Mouse (Mus musculus): ENCODE results near the gene Abhd17b. TPM values are rescaled to one million over a fixed set of nuclear protein-coding genes. Genes with fewer than 3 reads are reported as not detected.
"Not testable (repeated sequence)": the region's sequence is repeated elsewhere in the genome, so short reads cannot be mapped to it uniquely, and the experiment has no call there.

Gene Abhd17b
- polyA plus RNA-seq, 1 experiment from 2014 or later: 7.0 TPM

- not testable (repeated sequence) for ATAC-seq (ENCODE audit: low read depth); H3K9me3 ChIP-seq (replicated peaks)
- WGBS (ENCODE audit: insufficient replicate concordance): 55% methylated on average over 7 of the region's 11 CpGs
Observed at GRCm38 (mm10) chr19:21628440-21628839, 24.5 kb upstream of the Abhd17b start.

GRCm38 (mm10) chr19:21629030-21629429, 24.0 kb upstream of the Abhd17b start:
- no peaks in the 10 kb centered on the region for H3K36me3 ChIP-seq
- no peak overlapping the region for H3K4me2 ChIP-seq
- 82% methylated on average over 1 of the region's 1 CpGs for WGBS (ENCODE audit: insufficient replicate concordance)
- DNase-seq: no peak
- no peaks in the 10 kb centered on the region for H3K9me3 ChIP-seq (replicated peaks)
- no peak overlapping the region for H3K27ac ChIP-seq
- no peaks in the 10 kb centered on the region for H3K27me3 ChIP-seq
- no peak for ATAC-seq (ENCODE audit: low read depth)
- no peak overlapping the region for H3K4me3 ChIP-seq (replicated peaks)
- peaks cover 10% of the 10 kb centered on the region for H3K4me1 ChIP-seq (replicated peaks)
- H3K9ac ChIP-seq: no peak overlapping the region

More at GRCm38 (mm10) chr19:21628440-21628839, 24.5 kb upstream of the Abhd17b start:
- H3K4me1 ChIP-seq (replicated peaks): peaks cover 14% of the 10 kb centered on the region
- not testable (repeated sequence) for H3K27ac ChIP-seq; H3K4me3 ChIP-seq (replicated peaks); DNase-seq; H3K9ac ChIP-seq; H3K4me2 ChIP-seq; H3K27me3 ChIP-seq; H3K36me3 ChIP-seq

GRCm38 (mm10) chr19:21629501-21629900, 23.5 kb upstream of the Abhd17b start:
- Histone ChIP-seq H3K27me3 (no peaks in the 10 kb centered on the region), H3K36me3 (no peaks in the 10 kb centered on the region), H3K9me3 (replicated peaks) (no peaks in the 10 kb centered on the region), H3K27ac (no peak overlapping the region), H3K4me3 (replicated peaks) (no peak overlapping the region), H3K4me2 (no peak overlapping the region), H3K9ac (no peak overlapping the region), H3K4me1 (replicated peaks) (peaks cover 10% of the 10 kb centered on the region)
- DNase-seq: no peak
- no peak for ATAC-seq (ENCODE audit: low read depth)
- 25% methylated on average over 1 of the region's 1 CpGs for WGBS (ENCODE audit: insufficient replicate concordance)

GRCm38 (mm10) chr19:21630656-21631331, 22.2 kb upstream of the Abhd17b start:
- DNase-seq (no peak), ATAC-seq (ENCODE audit: low read depth) (no peak)
- 35% methylated on average over 14 of the region's 14 CpGs for WGBS (ENCODE audit: insufficient replicate concordance)
- Histone ChIP-seq H3K27me3 (no peaks in the 10 kb centered on the region), H3K9ac (no peak overlapping the region), H3K9me3 (replicated peaks) (no peaks in the 10 kb centered on the region), H3K27ac (no peak overlapping the region), H3K4me2 (no peak overlapping the region), H3K4me3 (replicated peaks) (no peak overlapping the region), H3K36me3 (no peaks in the 10 kb centered on the region), H3K4me1 (replicated peaks) (peaks cover 10% of the 10 kb centered on the region)

- ATAC-seq (ENCODE audit: low read depth): no peak
- WGBS (ENCODE audit: insufficient replicate concordance): 67% methylated on average over 2 of the region's 2 CpGs
Observed at GRCm38 (mm10) chr19:21635406-21635805, 17.6 kb upstream of the Abhd17b start.

GRCm38 (mm10) chr19:21636907-21637306, 16.1 kb upstream of the Abhd17b start:
- Histone ChIP-seq H3K27ac (no peak overlapping the region), H3K9me3 (replicated peaks) (no peaks in the 10 kb centered on the region), H3K27me3 (no peaks in the 10 kb centered on the region), H3K4me2 (no peak overlapping the region), H3K4me1 (replicated peaks) (no peaks in the 10 kb centered on the region), H3K4me3 (replicated peaks) (no peak overlapping the region), H3K9ac (no peak overlapping the region), H3K36me3 (no peaks in the 10 kb centered on the region)
- no peak for DNase-seq
- no peak for ATAC-seq (ENCODE audit: low read depth)
- 57% methylated on average over 3 of the region's 3 CpGs for WGBS (ENCODE audit: insufficient replicate concordance)

More at GRCm38 (mm10) chr19:21635406-21635805, 17.6 kb upstream of the Abhd17b start:
- no peak for DNase-seq
- no peak overlapping the region for H3K27ac ChIP-seq
- H3K36me3 ChIP-seq: no peaks in the 10 kb centered on the region
- H3K27me3 ChIP-seq: no peaks in the 10 kb centered on the region
- H3K4me2 ChIP-seq: no peak overlapping the region
- H3K4me3 ChIP-seq (replicated peaks): no peak overlapping the region
- no peak overlapping the region for H3K9ac ChIP-seq
- no peaks in the 10 kb centered on the region for H3K9me3 ChIP-seq (replicated peaks)
- peaks cover 8% of the 10 kb centered on the region for H3K4me1 ChIP-seq (replicated peaks)

GRCm38 (mm10) chr19:21637672-21638071, 15.3 kb upstream of the Abhd17b start:
- 69% methylated on average over 7 of the region's 7 CpGs for WGBS (ENCODE audit: insufficient replicate concordance)

GRCm38 (mm10) chr19:21643935-21644334, 9.1 kb upstream of the Abhd17b start:
- no peak overlapping the region for H3K4me2 ChIP-seq
- H3K4me3 ChIP-seq (replicated peaks): no peak overlapping the region
- no peak for DNase-seq
- H3K27ac ChIP-seq: no peak overlapping the region
- no peak overlapping the region for H3K9ac ChIP-seq
- H3K27me3 ChIP-seq: no peaks in the 10 kb centered on the region
- 55% methylated on average over 1 of the region's 1 CpGs for WGBS (ENCODE audit: insufficient replicate concordance)
- ATAC-seq (ENCODE audit: low read depth): no peak
- no peaks in the 10 kb centered on the region for H3K9me3 ChIP-seq (replicated peaks)
- H3K36me3 ChIP-seq: no peaks in the 10 kb centered on the region
- H3K4me1 ChIP-seq (replicated peaks): peaks cover 21% of the 10 kb centered on the region

More at GRCm38 (mm10) chr19:21637672-21638071, 15.3 kb upstream of the Abhd17b start:
- ATAC-seq (ENCODE audit: low read depth) (no peak), DNase-seq (no peak)
- Histone ChIP-seq H3K27me3 (no peaks in the 10 kb centered on the region), H3K9ac (no peak overlapping the region), H3K4me1 (replicated peaks) (no peaks in the 10 kb centered on the region), H3K4me2 (no peak overlapping the region), H3K36me3 (no peaks in the 10 kb centered on the region), H3K27ac (no peak overlapping the region), H3K9me3 (replicated peaks) (no peaks in the 10 kb centered on the region), H3K4me3 (replicated peaks) (no peak overlapping the region)

GRCm38 (mm10) chr19:21645301-21645700, 7.7 kb upstream of the Abhd17b start:
- no peak overlapping the region for H3K27ac ChIP-seq

GRCm38 (mm10) chr19:21646142-21646541, 6.8 kb upstream of the Abhd17b start:
- no peak overlapping the region for H3K27ac ChIP-seq
- H3K36me3 ChIP-seq: no peaks in the 10 kb centered on the region
- no peaks in the 10 kb centered on the region for H3K27me3 ChIP-seq
- H3K4me2 ChIP-seq: no peak overlapping the region
- no peaks in the 10 kb centered on the region for H3K9me3 ChIP-seq (replicated peaks)
- WGBS (ENCODE audit: insufficient replicate concordance): 33% methylated on average over 6 of the region's 6 CpGs
- peaks cover 26% of the 10 kb centered on the region for H3K4me1 ChIP-seq (replicated peaks)
- no peak overlapping the region for H3K9ac ChIP-seq
- DNase-seq (no peak), ATAC-seq (ENCODE audit: low read depth) (peak; percentile 29; the same call in 1 of the 2 replicates)
- no peak overlapping the region for H3K4me3 ChIP-seq (replicated peaks)

More at GRCm38 (mm10) chr19:21645301-21645700, 7.7 kb upstream of the Abhd17b start:
- H3K4me2 ChIP-seq: no peak overlapping the region
- ATAC-seq (ENCODE audit: low read depth) (no peak), DNase-seq (no peak)
- H3K9me3 ChIP-seq (replicated peaks): no peaks in the 10 kb centered on the region
- no peaks in the 10 kb centered on the region for H3K27me3 ChIP-seq
- no peak overlapping the region for H3K9ac ChIP-seq
- 71% methylated on average over 4 of the region's 4 CpGs for WGBS (ENCODE audit: insufficient replicate concordance)
- no peak overlapping the region for H3K4me3 ChIP-seq (replicated peaks)
- no peaks in the 10 kb centered on the region for H3K36me3 ChIP-seq
- H3K4me1 ChIP-seq (replicated peaks): peaks cover 23% of the 10 kb centered on the region

GRCm38 (mm10) chr19:21651664-21652063, 1.3 kb upstream of the Abhd17b start:
- Histone ChIP-seq H3K4me2 (peak overlapping the region; percentile 97), H3K27ac (no peak overlapping the region), H3K9me3 (replicated peaks) (no peaks in the 10 kb centered on the region), H3K4me1 (replicated peaks) (peaks cover 48% of the 10 kb centered on the region), H3K4me3 (replicated peaks) (peak overlapping the region; percentile 86), H3K9ac (peak overlapping the region; percentile 77), H3K36me3 (no peaks in the 10 kb centered on the region), H3K27me3 (no peaks in the 10 kb centered on the region)
- WGBS (ENCODE audit: insufficient replicate concordance): 39% methylated on average over 6 of the region's 6 CpGs
- no peak for ATAC-seq (ENCODE audit: low read depth)
- no peak for DNase-seq
